Mouse (Mus musculus) left cerebral cortex, adult 9 months (tissue): ENCODE results near the gene Cln5.

Source experiments
- DNase-seq, 2 experiments: peaks; one replicate each; pipeline ENCODE4 v3.0.0; 2022; ENCODE audit warnings: low spot score in 2 of 2

The Cln5 gene

GRCm38 (mm10) chr14:103078006-103078912, 8.2 kb downstream of the Cln5 start:
- no peak for DNase-seq

DNA sequence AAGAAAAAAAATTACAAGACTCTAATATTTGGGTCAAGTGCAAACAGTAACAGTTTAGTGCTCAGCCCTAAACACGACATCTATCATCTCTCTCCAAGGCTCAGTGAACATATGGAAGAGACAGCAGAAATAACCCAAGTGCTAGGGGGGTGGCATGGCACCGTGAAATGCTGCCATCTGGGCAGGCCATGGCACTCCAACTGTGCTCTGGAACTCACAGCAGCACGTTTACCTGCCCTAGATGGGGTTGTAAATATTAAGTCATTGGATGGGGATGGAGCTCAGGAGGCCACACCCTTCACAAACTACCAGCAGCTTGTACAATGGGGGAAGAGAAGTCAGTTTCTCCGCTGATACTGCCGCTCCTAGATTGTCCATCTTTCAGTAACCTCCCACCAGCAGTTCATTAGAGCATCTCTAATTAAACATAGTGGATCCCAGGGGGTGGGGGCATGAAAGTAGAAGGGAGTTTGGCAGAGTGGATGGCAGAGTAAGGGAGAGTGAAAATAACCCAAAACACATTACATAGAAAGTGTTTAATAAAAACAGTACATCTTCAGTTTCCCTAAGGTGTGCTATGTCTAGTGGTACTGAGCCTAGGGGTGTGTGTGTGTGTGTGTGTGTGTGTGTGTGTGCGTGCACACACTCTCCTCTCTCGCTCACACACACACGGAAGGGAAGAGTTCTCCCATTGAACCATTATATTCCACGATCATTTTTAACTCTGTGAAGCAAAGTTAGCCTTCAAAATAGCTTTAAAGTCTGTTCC, 9.4 kb downstream of the Cln5 start:
- DNase-seq, result peak in 1 of 2 experiments; percentile 35

DNA sequence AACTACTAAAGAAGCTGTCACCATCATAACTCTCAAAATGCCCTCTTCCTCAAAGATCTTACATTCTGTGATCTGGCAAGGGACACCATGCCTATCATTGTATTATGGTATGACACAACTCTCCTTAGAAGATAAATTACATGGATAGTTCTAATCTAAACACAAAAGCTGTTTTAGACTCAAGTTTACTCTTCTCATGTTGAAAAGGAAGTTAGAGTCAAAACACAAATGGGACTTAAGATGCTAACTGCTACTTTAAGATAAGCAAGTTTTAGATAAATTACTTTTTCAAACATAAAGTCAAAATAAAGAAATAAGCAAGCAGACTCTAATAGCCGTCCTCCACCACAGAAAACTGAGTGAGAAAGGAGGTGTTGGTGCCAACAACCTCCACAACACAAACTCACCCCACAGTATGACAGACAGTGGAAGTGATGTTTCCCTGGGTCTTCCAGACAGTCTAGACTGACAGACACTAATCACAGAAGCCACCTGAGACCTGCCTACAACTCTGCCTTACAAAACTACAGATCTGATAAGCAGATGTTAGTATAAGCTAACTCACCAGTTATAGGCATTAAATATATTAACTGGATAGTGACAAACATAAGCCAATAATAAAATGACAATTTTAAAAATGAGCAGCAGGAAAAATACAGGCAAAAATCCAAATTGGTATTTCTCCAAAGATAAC, 16.0 kb downstream of the Cln5 start:
- DNase-seq, result no peak

DNA sequence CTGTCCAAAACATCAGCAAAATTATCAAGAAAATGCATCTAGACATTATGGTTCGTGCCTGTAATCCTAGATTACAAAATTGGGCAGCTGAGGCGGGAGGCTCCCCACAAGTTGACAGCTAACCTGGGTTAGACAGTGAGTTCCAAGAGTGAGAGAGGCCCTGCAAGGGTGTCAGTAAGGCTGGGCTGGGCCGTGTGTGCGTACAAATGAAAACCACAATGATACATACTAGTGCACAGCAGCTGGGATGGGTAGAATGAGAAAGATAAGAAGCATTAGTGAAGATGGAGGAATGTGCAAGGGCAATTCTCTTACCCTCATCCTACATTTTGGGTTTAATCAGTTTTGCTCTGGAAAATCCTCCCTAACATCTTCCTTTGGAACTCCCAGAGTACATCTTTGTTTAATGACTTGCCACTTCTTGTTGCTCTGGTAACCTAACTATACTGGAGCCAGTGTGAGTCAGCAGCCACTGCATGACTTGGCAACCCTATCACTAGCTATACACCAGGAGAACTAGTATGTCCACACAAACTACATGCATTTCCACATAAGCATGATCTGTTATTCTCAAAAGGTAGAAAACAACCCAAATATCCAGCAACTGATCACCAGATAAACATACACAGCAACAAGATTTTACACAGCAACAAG, 16.8 kb downstream of the Cln5 start:
- no peak for DNase-seq

GRCm38 (mm10) chr14:103087846-103088245, 17.8 kb downstream of the Cln5 start:
- no peak for DNase-seq

DNA sequence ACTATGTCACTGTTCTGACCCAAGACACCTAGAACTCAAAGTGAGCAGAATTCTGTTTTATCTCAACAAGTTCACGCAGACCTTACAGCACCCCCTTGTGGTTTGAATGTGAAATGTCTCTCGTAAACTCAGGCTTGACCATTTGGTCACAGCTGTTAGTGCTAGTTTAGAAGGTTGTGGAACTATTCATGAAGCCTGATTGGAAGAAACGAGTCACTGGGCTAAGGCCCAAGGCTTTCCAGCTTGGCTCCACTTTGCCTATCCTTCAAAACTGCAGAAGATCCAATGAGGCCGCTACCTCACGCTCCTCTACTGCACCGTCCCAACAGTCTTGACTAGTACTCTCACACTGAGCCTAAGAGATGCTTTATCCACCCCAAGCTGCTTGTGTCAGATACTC, 18.6 kb downstream of the Cln5 start:
- peak in 1 of 2 experiments; percentile 44 for DNase-seq

- no peak for DNase-seq
Measured at GRCm38 (mm10) chr14:103093236-103093635, 23.2 kb downstream of the Cln5 start.

- no peak for DNase-seq
Measured at GRCm38 (mm10) chr14:103093670-103094069, 23.7 kb downstream of the Cln5 start.

DNA sequence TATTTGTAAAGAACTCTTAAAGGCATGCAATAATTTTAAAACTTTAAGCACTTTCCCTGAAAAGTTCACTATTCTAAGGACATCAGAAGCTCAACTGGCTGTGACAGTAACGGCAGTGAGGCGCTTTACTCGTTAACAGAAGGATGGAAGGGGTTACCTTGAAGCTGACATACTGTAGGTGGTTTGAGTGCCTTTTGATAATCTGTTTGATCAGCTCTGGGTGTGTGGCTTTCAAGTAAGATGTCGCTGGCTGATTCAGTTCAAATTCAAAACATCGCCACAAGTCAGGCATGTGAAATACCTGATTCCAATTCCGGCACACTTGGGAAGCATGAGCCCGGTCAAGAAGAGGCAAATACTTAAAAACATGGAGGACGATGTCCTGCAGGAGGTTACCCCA, 25.0 kb downstream of the Cln5 start:
- no peak for DNase-seq

DNA sequence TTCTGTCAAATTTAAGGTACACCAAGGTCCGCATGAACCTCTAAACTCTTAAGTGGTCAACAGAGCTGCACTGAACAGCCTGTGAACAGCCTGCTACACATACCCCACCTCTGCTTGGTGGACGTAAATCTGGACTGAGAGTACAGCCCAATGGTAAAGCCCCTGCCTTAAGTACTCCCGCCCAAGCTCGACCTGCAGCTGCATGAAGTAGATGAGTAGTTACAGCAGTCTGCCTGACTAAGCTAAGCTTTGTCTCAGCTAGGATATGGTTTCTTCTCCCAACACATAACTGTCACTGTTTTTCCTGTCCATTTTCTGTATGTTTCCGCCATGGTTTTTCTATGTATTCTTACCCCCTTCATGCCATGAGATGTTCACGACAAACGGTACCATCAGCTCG, 25.8 kb downstream of the Cln5 start:
- no peak for DNase-seq

DNA sequence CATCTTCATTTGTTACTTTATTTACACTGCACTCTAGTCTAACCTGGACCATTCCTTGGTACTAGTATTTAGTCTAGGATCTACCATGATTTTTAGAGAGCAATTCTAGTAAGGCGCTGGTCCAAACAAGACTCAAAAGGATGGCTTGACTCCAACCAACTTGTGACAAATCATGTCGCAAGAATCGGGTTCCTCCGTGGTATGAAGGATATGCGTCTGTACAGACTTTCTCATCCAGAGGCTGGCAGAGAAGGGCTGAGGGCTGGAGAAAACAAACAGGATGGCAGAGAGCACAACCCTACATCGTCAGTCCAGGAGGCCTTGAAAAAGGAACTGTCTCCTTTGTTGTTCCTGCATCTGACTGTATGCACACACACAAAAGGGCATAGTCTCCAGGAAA, 26.6 kb downstream of the Cln5 start:
- DNase-seq, result no peak

DNA sequence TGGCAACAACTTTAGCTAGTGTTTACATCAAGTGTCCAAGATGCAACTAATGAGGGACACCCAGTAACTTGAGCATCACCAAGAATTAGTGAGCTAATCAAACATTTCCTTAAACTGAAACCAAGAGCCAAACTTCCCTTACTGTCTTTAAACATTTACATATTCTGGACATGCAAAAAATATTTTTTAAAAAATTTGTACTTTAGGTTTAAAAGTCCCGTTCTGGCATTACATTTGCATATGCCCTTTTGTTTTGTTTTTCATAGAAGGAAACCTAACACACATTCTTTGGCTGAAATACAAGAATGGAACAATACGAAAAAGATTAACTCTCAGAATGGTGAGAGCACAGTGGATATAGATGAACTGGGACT, 28.2 kb downstream of the Cln5 start:
- no peak for DNase-seq

GRCm38 (mm10) chr14:103098587-103099235, 28.7 kb downstream of the Cln5 start:
- DNase-seq, result peak in 1 of 2 experiments; percentile 70

DNA sequence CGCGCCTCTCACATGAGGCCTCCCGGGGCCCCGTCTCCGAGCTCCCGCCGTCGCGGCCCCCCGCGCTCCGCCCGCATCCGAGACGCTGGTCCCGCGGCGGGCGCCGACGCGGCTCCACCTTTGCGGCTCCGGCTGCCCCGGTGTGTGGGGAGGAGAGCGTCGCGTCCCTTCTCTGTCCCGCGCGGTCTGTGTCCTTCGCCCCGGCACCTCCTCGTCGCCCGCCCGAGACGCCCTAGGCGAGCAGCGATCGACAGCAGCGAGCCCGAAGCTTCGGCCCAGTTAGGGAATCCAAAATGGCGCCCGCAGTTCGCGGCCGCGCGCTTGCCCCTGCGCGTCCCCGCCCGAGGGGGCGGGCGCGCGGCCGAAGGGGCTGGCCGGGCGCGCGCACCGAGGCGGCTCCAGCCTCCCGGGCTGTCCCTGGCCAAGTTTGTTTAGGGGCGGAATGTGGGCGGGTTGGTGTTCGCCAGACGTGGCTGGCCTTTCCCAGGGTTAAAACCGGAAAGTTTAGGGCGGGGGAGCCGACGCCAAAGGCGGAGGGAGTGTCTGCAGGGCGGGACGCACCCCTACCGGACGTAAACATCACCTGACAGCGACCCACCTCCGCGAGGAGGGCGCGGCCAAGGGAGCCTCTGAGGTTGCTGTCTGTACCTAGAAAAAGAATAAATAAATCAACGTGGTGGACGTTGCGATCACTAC, 29.4 kb downstream of the Cln5 start, which contains the start of gene Fbxl3:
TSS of gene Fbxl3 (minus strand) at position 329 of the 696 bp plus-strand sequence.
- peak; percentile 71 to 85 for DNase-seq

GRCm38 (mm10) chr14:103100296-103100695, 30.3 kb downstream of the Cln5 start:
- no peak for DNase-seq

DNA sequence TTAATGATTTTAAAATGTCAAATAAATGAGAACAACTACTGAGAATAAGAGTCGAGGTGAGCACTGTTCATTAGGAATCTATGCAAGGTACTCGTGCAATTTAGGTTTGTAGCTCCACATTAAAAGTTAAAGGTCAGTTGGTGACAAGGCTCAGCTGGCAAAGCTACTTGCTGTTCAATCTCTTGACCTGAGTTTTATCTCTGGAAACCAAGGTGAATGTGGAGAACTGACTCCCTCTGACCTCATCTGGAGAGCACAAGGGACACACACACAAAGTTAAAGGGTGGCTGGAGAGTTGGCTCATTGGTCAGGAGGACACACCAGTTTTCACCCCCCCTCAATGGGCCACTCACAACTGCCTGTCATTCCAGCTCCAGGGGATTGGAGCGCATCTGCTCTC, 31.2 kb downstream of the Cln5 start:
- no peak for DNase-seq

DNA sequence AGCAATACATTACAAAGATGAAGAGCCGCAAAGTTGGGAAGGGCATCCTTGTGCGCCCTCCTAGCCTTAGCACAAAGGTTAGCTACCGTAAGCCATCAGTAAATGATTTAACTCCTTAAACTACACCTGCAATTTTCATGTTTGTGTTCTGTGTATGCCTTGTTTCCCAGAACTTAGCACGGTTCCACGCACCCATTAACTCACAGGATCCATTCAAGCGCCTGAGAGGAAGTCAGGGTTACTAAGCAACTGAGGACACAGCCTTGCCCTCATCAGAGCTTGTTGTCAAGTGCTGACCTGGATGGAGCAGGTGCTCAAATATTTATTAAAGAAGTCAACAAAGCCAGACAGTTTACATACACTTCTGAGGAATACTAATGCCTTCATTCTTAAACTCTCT, 32.2 kb downstream of the Cln5 start:
- no peak for DNase-seq

- DNase-seq, result no peak
Measured at GRCm38 (mm10) chr14:103102731-103103335, 32.8 kb downstream of the Cln5 start.

DNA sequence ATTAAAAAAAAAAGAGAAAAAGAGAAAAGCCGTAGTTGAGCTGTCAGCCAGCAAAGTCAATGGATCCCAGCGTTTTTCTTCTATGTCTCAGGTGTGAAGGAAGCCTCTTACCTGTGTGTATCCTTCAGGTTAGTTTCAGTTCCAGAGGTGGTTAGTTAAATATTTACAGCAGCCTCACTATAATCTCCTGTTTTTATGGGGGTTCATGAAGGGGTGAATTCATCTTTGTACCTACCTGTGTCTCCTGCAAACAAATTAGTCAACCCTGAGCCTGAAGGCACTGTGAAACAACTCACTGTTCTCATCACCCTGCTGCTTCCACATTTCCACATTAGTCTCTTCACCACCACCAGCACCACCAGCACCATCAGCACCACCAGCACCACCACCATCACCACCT, 36.3 kb downstream of the Cln5 start:
- no peak for DNase-seq

DNA sequence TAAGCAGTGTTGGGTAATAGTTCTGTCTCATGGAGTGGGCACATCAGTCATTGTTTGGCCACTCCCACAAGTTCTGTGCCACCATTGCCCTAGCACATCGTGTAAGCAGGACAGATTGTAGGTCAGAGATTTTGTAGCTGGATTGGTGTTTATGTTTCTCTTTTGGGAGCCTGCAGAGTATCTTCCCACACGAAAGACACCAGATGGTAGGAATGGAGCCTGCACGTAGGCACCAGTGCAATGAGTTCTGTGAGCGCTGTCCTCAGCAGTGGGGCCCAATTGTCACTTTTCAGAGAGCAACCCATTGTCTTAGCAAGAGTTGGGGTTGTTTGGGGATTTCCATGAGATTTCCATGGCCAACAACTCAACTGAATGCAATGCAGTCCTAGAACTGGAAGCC, 40.0 kb downstream of the Cln5 start:
- DNase-seq, result peak in 1 of 2 experiments; percentile 58
